Comparison of ENCODE assay signal across 8 mouse cellular contexts in the genomic region with DNA sequence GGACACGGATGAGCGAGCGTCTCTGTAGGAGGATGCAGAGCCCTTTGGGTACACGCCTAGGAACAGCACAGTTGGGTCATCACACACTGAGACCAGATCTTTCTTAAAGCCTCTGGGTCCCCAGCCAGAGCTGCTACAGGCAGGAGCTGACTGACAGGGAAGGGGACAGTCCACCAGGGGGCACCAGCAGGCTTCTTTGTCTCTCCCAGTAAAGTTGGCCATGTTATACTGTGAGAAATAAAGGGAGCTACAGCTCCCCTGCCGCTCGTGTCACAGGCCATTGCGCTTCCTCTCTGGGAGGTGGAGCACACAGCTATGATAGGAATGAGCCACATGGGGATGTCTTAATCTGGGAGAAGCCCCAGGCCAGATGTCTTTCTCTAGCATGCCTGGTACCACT. TPM values are rescaled to one million over a fixed set of nuclear protein-coding genes. Genes with fewer than 3 reads are reported as not detected.
DNase-seq lines count a peak whose midpoint lies in the region; ATAC-seq lines count a peak whose summit lies in the region.

No protein-coding gene starts in this region.

- 7% methylated on average over 7 of the region's 7 CpGs for WGBS in hindbrain, embryonic 15.5 days

- no peaks in the 10 kb centered on the region for H3K27me3 ChIP-seq in hindbrain, embryonic 15.5 days

- H3K4me3 ChIP-seq in hindbrain, embryonic 15.5 days = no peak overlapping the region

- H3K4me2 ChIP-seq in hindbrain, embryonic 15.5 days = no peak overlapping the region

- no peaks in the 10 kb centered on the region for H3K36me3 ChIP-seq in hindbrain, embryonic 15.5 days

- peak; percentile 79 for ATAC-seq in hindbrain, embryonic 15.5 days (ENCODE audit: low FRiP score, low read depth)
- ATAC-seq in megakaryocyte-erythroid progenitor cell, adult 5-6 weeks (replicated peaks; ENCODE audit: low FRiP score, low TSS enrichment, poor library complexity, severe bottlenecking) = peak; percentile 70

- peaks cover 32% of the 10 kb centered on the region for H3K4me1 ChIP-seq in hindbrain, embryonic 15.5 days (replicated peaks)

- no peaks in the 10 kb centered on the region for H3K9me3 ChIP-seq in hindbrain, embryonic 15.5 days

- H3K27ac ChIP-seq in hindbrain, embryonic 15.5 days (replicated peaks) = peak overlapping the region; percentile 63; the same call in 1 of the 2 replicates

- peak; percentile 79 for DNase-seq in R1 (ENCODE audit: low read depth, low spot score)
- peak; percentile 97 to 98 for DNase-seq in cerebellum, postnatal 25 days
- DNase-seq in gastrocnemius, adult 18-20 months (ENCODE audit: low spot score) = peak; percentile 86
- peak; percentile 84 to 94 for DNase-seq in left cerebral cortex, adult 18-20 months (ENCODE audit: low spot score in 2 of 2)
- DNase-seq in right cerebral cortex, postnatal 4 days = peak; percentile 99
- peak; percentile 77 for DNase-seq in yolk sac, embryonic 10.5 days (ENCODE audit: low spot score)

- H3K9ac ChIP-seq in hindbrain, embryonic 15.5 days = no peak overlapping the region

RNA-seq across cellular contexts. Expression of gene Trp53i11, which starts 29.7 kb away (rescaled TPM):
- total RNA-seq in gastrocnemius, adult 18-20 months (2021) = 1 to 10 TPM; 3.9 to 4.5 TPM
- polyA plus RNA-seq in hindbrain, embryonic 15.5 days (2015; fragmentation: Nextera tagmentation; extraction: Ambion mirVana) = 86.6 and 123 TPM in 2 replicates
- total RNA-seq in left cerebral cortex, adult 18-20 months (2021) = 100 to 1,000 TPM; 112 to 128 TPM
- total RNA-seq in megakaryocyte-erythroid progenitor cell, adult 5-6 weeks (2014; fragmentation: Nextera tagmentation) = 4.0 and 18.1 TPM in 2 replicates
- 0.19 and 8.1 TPM in 2 replicates for total RNA-seq in megakaryocyte-erythroid progenitor cell, adult 5-6 weeks (2017)

Comparison
In these comparisons a context has a peak if more than half of its experiments do, and no peak if none do; other contexts are left out.
1. RNA of gene Trp53i11, which starts 29.7 kb away (total RNA-seq): 112 to 128 TPM in left cerebral cortex, adult 18-20 months; 0.19 to 18.1 TPM in megakaryocyte-erythroid progenitor cell, adult 5-6 weeks and 3.9 to 4.5 TPM in gastrocnemius, adult 18-20 months; every median in the first group is over 4 times any median in the second.
2. Peak in every context shown above with its lines, with median percentiles within 50 percentile points of each other: DNase-seq.